Mouse (Mus musculus) lung, adult 2 months (tissue): ENCODE measurements at regions not wholly inside any gene's neighbourhood (a gene's known extent, or its start where the extent isn't known, plus 50 kb on each side); places are given as distances from the start of the nearest gene placed in this dataset.

ENCODE experiments used
- CTCF ChIP-seq: fragments of 200-500 bp; IDR thresholded peaks from 2 replicates; pipeline ENCODE4 v1.5.1; 2011; ENCODE audit warnings: mild to moderate bottlenecking, low read length, control low read depth; ENCODE audit not compliant: insufficient read depth
- POLR2A ChIP-seq: fragments of 200-500 bp; IDR thresholded peaks from 2 replicates; pipeline ENCODE4 v1.6.1; 2011; ENCODE audit warnings: low read depth, mild to moderate bottlenecking, control low read depth, low read length, borderline replicate concordance; ENCODE audit errors: extremely low read depth

- TF ChIP-seq CTCF (no peak), POLR2A (no peak)
Measured at GRCm38 (mm10) chr9:60983246-60983645, 188.9 kb downstream of the Uaca start.
